8 mouse cellular contexts compared by ENCODE assay signal in the genomic region with DNA sequence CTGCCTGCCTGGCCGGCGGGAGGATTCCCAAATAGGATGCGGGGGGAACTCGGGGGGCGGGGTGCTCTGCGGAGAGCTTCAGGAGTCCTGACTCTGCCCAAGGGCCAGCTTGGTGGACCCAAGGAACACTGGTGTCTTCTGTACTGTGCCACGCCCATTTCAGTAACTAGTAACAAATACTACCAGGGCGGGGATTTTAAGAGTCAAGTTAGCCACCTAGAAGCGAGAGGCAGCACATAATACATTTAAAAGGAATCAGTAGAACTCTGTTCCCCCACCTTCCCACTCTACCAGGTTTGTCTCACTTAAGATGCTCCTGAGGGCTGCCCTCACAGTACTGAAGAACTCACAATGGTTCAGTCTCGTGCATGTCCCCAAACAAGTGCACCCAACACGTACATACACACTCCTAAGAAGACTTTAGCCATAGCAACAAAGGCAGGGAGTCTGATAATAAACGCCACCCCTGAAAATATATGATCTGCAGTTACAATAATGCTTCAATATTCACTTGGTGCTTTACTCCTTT.
DNase-seq lines count a peak whose midpoint lies in the region; ATAC-seq and TF ChIP-seq lines count a peak whose summit lies in the region.

No protein-coding gene starts in this region.

- peak; percentile 23 for ATAC-seq in lung, embryonic 14.5 days (ENCODE audit: insufficient read depth)
- no peak for ATAC-seq in forebrain, embryonic 13.5 days
- peak; percentile 44; the same call in 1 of the 2 replicates for ATAC-seq in intestine, embryonic 16.5 days
- ATAC-seq in neural tube, embryonic 13.5 days (ENCODE audit: low read depth) = peak; percentile 47
- ATAC-seq in CD4-positive, CD25-positive, alpha-beta regulatory T cell, adult 4 months = no peak

- H3K9me3 ChIP-seq in lung, embryonic 14.5 days (ENCODE audit: low read depth, low read length) = no peaks in the 10 kb centered on the region
- no peaks in the 10 kb centered on the region for H3K9me3 ChIP-seq in forebrain, embryonic 13.5 days (replicated peaks)
- H3K9me3 ChIP-seq in intestine, embryonic 16.5 days (ENCODE audit: control insufficient read depth, low read length) = no peaks in the 10 kb centered on the region
- no peaks in the 10 kb centered on the region for H3K9me3 ChIP-seq in neural tube, embryonic 13.5 days

- no peaks in the 10 kb centered on the region for H3K36me3 ChIP-seq in lung, embryonic 14.5 days (ENCODE audit: insufficient read depth)
- no peaks in the 10 kb centered on the region for H3K36me3 ChIP-seq in forebrain, embryonic 13.5 days (ENCODE audit: poor library complexity, severe bottlenecking)
- no peaks in the 10 kb centered on the region for H3K36me3 ChIP-seq in intestine, embryonic 16.5 days (ENCODE audit: control insufficient read depth, insufficient read depth, low read length)
- no peaks in the 10 kb centered on the region for H3K36me3 ChIP-seq in neural tube, embryonic 13.5 days

- WGBS in lung, embryonic 14.5 days = 16% methylated on average over 12 of the region's 12 CpGs
- 26% methylated on average over 12 of the region's 12 CpGs for WGBS in forebrain, embryonic 13.5 days
- 19% methylated on average over 12 of the region's 12 CpGs for whole genome bisulfite sequencing in intestine, embryonic 16.5 days
- WGBS in neural tube, embryonic 13.5 days = 24% methylated on average over 12 of the region's 12 CpGs

- no peaks in the 10 kb centered on the region for H3K27me3 ChIP-seq in lung, embryonic 14.5 days (ENCODE audit: insufficient read depth, low read length)
- no peaks in the 10 kb centered on the region for H3K27me3 ChIP-seq in forebrain, embryonic 13.5 days
- no peaks in the 10 kb centered on the region for H3K27me3 ChIP-seq in intestine, embryonic 16.5 days (replicated peaks; ENCODE audit: control insufficient read depth, insufficient read depth, low read length)
- H3K27me3 ChIP-seq in neural tube, embryonic 13.5 days = no peaks in the 10 kb centered on the region

- H3K4me1 ChIP-seq in lung, embryonic 14.5 days (ENCODE audit: insufficient read depth) = no peaks in the 10 kb centered on the region
- no peaks in the 10 kb centered on the region for H3K4me1 ChIP-seq in forebrain, embryonic 13.5 days
- no peaks in the 10 kb centered on the region for H3K4me1 ChIP-seq in intestine, embryonic 16.5 days (ENCODE audit: control insufficient read depth, insufficient read depth, low read length)
- no peaks in the 10 kb centered on the region for H3K4me1 ChIP-seq in neural tube, embryonic 13.5 days (replicated peaks)

- H3K4me3 ChIP-seq in lung, embryonic 14.5 days (ENCODE audit: low read depth, low read length) = peak overlapping the region; percentile 54
- peak overlapping the region; percentile 63 for H3K4me3 ChIP-seq in forebrain, embryonic 13.5 days
- peak overlapping the region; percentile 66 for H3K4me3 ChIP-seq in intestine, embryonic 16.5 days (ENCODE audit: low read length)
- peak overlapping the region; percentile 62 for H3K4me3 ChIP-seq in neural tube, embryonic 13.5 days

- peak overlapping the region; percentile 58 for H3K4me2 ChIP-seq in lung, embryonic 14.5 days
- H3K4me2 ChIP-seq in forebrain, embryonic 13.5 days = peak overlapping the region; percentile 51
- H3K4me2 ChIP-seq in intestine, embryonic 16.5 days (ENCODE audit: low read depth, low read length) = peak overlapping the region; percentile 54
- peak overlapping the region; percentile 61 for H3K4me2 ChIP-seq in neural tube, embryonic 13.5 days

- no peak overlapping the region; the same call in 1 of the 2 replicates for H3K9ac ChIP-seq in lung, embryonic 14.5 days
- H3K9ac ChIP-seq in forebrain, embryonic 13.5 days = peak overlapping the region; percentile 48
- peak overlapping the region; percentile 66; the same call in 1 of the 2 replicates for H3K9ac ChIP-seq in intestine, embryonic 16.5 days (ENCODE audit: low read depth, low read length)
- peak overlapping the region; percentile 76 for H3K9ac ChIP-seq in neural tube, embryonic 13.5 days

- TF ChIP-seq CTCF in lung, embryonic 14.5 days (IDR thresholded peaks at IDR 0.05; ENCODE audit: low read depth) = no peak

- no peak for DNase-seq in lung, embryonic 14.5 days
- no peak for DNase-seq in lung, postnatal 36 days
- DNase-seq in cerebellum, adult 9-11 months = no peak
- DNase-seq in thymus, postnatal 36 days = no peak

- no peak overlapping the region for H3K27ac ChIP-seq in lung, embryonic 14.5 days (ENCODE audit: low read depth)
- no peak overlapping the region for H3K27ac ChIP-seq in forebrain, embryonic 13.5 days
- H3K27ac ChIP-seq in intestine, embryonic 16.5 days (ENCODE audit: low read length) = no peak overlapping the region
- H3K27ac ChIP-seq in neural tube, embryonic 13.5 days (replicated peaks) = peak overlapping the region; percentile 86; the same call in 1 of the 2 replicates

Comparison
In these comparisons a context has a peak if more than half of its experiments do, and no peak if none do; other contexts are left out.
1. ATAC-seq: peak in lung, embryonic 14.5 days (single experiment), intestine, embryonic 16.5 days (single experiment) and neural tube, embryonic 13.5 days (single experiment); none in forebrain, embryonic 13.5 days (single experiment) and CD4-positive, CD25-positive, alpha-beta regulatory T cell, adult 4 months (single experiment).
2. Peak in every context shown above with its lines, with median percentiles within 50 percentile points of each other: H3K4me2 ChIP-seq and H3K4me3 ChIP-seq.